Mouse (Mus musculus) liver (tissue): ENCODE measurements around the gene Brdt.

Source experiments
- DNase-seq: peaks from one replicate; pipeline ENCODE4 v3.0.0-alpha.2; 2020; ENCODE audit warnings: mixed read lengths

Brdt gene

DNA sequence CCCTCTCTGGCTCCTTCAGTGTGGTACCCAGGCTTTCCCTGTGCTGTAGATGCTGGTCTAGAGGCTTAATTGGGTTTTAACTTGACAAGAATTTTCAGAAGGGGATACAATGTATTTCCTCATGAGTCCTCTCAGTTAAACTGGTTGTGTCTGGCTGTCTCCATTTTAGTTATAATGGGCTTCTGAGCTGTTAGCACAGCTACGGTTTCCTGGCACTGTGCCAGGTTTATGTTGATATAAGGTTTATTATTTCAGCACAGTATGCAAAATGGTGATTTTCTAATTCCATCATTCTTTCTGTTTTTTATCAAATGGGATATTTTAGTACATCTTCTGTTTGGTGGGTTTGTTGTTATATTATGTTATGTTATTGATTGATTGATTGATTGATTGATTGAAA lies 90.7 kb downstream of the Brdt start:
- no peak for DNase-seq

DNA sequence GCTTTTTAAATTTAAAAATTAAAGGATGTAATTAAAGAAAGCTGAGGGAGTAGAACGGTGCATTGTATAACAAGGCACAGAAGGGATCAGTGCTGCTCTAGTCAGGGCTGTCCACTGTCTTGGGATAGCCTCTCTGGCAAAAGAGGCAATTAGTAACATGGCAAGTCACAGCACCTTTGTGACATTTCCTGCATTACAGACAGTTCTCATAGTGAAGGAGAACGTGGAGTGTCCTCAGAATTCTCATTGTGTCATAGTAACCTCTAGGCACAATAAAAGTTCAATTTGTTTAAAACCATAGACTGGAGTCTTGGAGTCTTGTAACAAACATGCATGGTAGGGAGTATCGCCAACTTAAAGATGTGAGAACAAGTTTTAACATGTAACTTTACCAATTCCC lies 100.3 kb downstream of the Brdt start, which contains the start of gene Lpcat2b:
Gene Lpcat2b (plus strand): TSS at position 301 of the 400 bp plus-strand sequence.
- DNase-seq: no peak

DNA sequence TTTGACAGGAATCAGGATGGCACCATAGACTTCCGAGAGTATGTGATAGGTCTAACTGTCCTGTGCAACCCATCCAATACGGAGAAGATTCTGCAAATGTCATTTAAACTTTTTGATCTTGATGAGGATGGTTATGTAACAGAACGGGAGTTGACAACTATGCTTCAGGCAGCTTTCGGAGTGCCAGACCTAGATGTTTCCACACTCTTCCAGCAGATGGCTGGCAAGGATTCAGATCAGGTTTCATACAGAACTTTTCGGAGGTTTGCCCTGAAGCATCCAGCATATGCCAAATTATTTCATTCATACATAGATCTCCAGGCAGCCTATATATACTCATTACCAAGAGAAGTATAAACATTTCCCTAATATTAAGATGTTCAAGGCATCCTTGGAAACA lies 103.0 kb downstream of the Brdt start:
- no peak for DNase-seq

DNA sequence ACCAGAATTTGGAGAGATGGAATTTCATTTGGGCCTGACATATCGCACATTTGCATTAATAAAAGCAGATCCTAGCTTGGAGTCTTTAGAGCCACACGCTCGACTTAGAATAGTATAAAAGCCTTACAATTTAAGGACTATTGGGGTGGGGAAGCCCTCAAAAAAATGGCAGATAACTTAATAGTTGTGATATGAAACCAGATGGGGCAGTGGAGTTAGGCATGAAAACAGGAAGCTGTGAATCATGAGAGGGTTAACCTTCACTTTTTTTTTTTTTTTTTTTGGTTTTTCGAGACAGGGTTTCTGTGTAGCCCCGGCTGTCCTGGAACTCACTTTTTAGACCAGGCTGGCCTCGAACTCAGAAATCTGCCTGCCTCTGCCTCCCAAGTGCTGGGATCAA lies 105.2 kb downstream of the Brdt start:
- no peak for DNase-seq
